Mouse (Mus musculus): Measurements from ENCODE around the gene Sox11. TPM values are rescaled to one million over a fixed set of nuclear protein-coding genes. Genes with fewer than 3 reads are reported as not detected.

Sox11 gene
- total and polyA plus RNA-seq, 3 experiments, result 0.05 to 0.30 TPM; not detected in 1

DNA sequence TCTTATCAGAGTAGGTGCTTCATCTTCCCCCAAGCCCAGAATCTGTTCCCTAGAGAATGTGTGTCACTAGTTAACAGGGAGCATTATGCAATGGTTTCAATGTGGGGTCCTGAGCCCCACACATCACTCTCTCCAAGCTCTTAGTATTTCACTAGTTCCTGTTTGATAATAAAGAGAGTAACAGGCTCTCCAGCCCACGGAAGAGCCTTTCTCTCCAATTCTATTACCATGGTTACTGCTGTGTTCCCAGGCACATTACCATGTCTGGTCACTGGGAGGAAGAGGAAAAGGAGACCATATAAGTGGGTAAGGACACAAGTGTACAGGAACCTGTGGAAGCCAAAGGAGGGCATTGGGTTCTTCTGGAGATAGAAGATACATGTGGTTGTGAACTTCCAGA is 19.0 kb downstream of the Sox11 start:
- no peaks in the 10 kb centered on the region for H3K4me1 ChIP-seq (ENCODE audit: insufficient read depth, low read depth, low read length)
- H3K27me3 ChIP-seq (ENCODE audit: insufficient read depth, low read length), result no peaks in the 10 kb centered on the region
- TF ChIP-seq TAL1 (conservative IDR thresholded peaks at IDR 0.05; ENCODE audit: low read depth, low read length) (no peak), GATA2 (IDR thresholded peaks at IDR 0.05; ENCODE audit: borderline replicate concordance, low read depth, low read length) (no peak), CTCF (IDR thresholded peaks at IDR 0.05; ENCODE audit: low read depth, low read length) (no peak), POLR2AphosphoS5 (IDR thresholded peaks at IDR 0.05; ENCODE audit: insufficient replicate concordance, low read depth, low read length) (no peak), GATA1 (IDR thresholded peaks at IDR 0.05; ENCODE audit: borderline replicate concordance, low read length) (no peak)
- DNase-seq (ENCODE audit: low spot score) (no peak), ATAC-seq (ENCODE audit: extremely low read depth, insufficient number of reproducible peaks, low FRiP score, poor library complexity, severe bottlenecking) (no peak)
- no peaks in the 10 kb centered on the region for H3K36me3 ChIP-seq (replicated peaks)
- H3K9me3 ChIP-seq (replicated peaks), result peaks cover 47% of the 10 kb centered on the region
- H3K4me3 ChIP-seq (ENCODE audit: low read depth, low read length), result no peak overlapping the region

DNA sequence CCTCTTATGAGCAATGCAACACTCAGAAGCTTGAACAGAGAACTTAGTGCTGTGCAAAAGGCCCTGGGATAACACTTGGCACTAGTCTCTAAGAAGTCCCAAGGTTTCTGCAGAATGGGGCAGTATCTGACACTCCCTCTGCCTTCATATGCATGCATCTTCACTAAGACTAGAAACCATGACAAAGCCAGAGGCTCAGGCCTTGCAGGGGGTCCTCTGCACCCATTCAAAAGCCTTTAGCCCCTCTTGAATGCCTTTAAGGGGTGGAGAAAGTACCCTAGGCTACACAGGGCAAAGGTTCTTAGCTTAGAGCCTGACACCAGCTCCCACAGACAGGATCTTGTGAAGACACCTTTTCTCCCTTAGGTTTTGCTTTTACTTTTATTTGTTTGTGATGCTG is 21.7 kb downstream of the Sox11 start:
- Histone ChIP-seq H3K36me3 (replicated peaks) (no peaks in the 10 kb centered on the region), H3K9me3 (replicated peaks) (peaks cover 39% of the 10 kb centered on the region), H3K4me1 (ENCODE audit: insufficient read depth, low read depth, low read length) (no peaks in the 10 kb centered on the region), H3K27me3 (ENCODE audit: insufficient read depth, low read length) (no peaks in the 10 kb centered on the region), H3K4me3 (ENCODE audit: low read depth, low read length) (no peak overlapping the region)
- DNase-seq (ENCODE audit: low spot score) (no peak), ATAC-seq (ENCODE audit: extremely low read depth, insufficient number of reproducible peaks, low FRiP score, poor library complexity, severe bottlenecking) (no peak)
- TF ChIP-seq POLR2AphosphoS5 (IDR thresholded peaks at IDR 0.05; ENCODE audit: insufficient replicate concordance, low read depth, low read length) (no peak), GATA1 (IDR thresholded peaks at IDR 0.05; ENCODE audit: borderline replicate concordance, low read length) (no peak)

DNA sequence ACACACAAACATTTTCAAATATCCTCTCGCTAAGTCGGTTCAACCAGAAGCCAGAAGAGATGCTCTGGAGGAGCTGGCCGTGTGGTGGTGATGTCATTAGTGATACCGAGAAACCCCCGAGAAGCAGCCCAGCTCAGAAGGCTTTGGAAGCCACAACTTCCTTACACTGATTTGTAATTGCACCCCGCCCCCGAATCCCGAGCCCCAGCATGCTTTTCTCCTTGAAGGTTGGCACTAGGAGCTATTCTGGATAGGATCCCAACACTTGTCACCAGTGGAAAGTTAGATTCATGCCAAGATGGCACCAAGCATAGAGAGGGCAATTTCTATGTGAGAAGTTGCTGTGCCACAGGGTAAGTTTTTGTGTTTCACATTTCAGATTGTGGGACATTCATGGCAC is 29.4 kb downstream of the Sox11 start:
- DNase-seq (ENCODE audit: low spot score), result no peak
- ATAC-seq (ENCODE audit: extremely low read depth, insufficient number of reproducible peaks, low FRiP score, poor library complexity, severe bottlenecking), result no peak
- no peaks in the 10 kb centered on the region for H3K36me3 ChIP-seq (replicated peaks)
- H3K27me3 ChIP-seq (ENCODE audit: insufficient read depth, low read length), result no peaks in the 10 kb centered on the region
- no peak overlapping the region for H3K4me3 ChIP-seq (ENCODE audit: low read depth, low read length)
- H3K9me3 ChIP-seq (replicated peaks), result peaks cover 40% of the 10 kb centered on the region
- TF ChIP-seq POLR2AphosphoS5 (IDR thresholded peaks at IDR 0.05; ENCODE audit: insufficient replicate concordance, low read depth, low read length) (no peak), CTCF (IDR thresholded peaks at IDR 0.05; ENCODE audit: low read depth, low read length) (no peak), TAL1 (conservative IDR thresholded peaks at IDR 0.05; ENCODE audit: low read depth, low read length) (no peak), GATA1 (IDR thresholded peaks at IDR 0.05; ENCODE audit: borderline replicate concordance, low read length) (no peak), GATA2 (IDR thresholded peaks at IDR 0.05; ENCODE audit: borderline replicate concordance, low read depth, low read length) (no peak)
- H3K4me1 ChIP-seq (ENCODE audit: insufficient read depth, low read depth, low read length), result no peaks in the 10 kb centered on the region

GRCm38 (mm10) chr12:27311854-27312466 is 30.4 kb downstream of the Sox11 start:
- ATAC-seq (ENCODE audit: extremely low read depth, insufficient number of reproducible peaks, low FRiP score, poor library complexity, severe bottlenecking) (no peak), DNase-seq (ENCODE audit: low spot score) (no peak)
- H3K4me1 ChIP-seq (ENCODE audit: insufficient read depth, low read depth, low read length), result no peaks in the 10 kb centered on the region
- TF ChIP-seq POLR2AphosphoS5 (IDR thresholded peaks at IDR 0.05; ENCODE audit: insufficient replicate concordance, low read depth, low read length), result no peak
- TF ChIP-seq GATA1 (IDR thresholded peaks at IDR 0.05; ENCODE audit: borderline replicate concordance, low read length), result no peak
- no peak for TF ChIP-seq GATA2 (IDR thresholded peaks at IDR 0.05; ENCODE audit: borderline replicate concordance, low read depth, low read length)
- no peak for TF ChIP-seq TAL1 (conservative IDR thresholded peaks at IDR 0.05; ENCODE audit: low read depth, low read length)
- no peak for TF ChIP-seq CTCF (IDR thresholded peaks at IDR 0.05; ENCODE audit: low read depth, low read length)
- H3K4me3 ChIP-seq (ENCODE audit: low read depth, low read length), result no peak overlapping the region
- no peaks in the 10 kb centered on the region for H3K36me3 ChIP-seq (replicated peaks)
- no peaks in the 10 kb centered on the region for H3K27me3 ChIP-seq (ENCODE audit: insufficient read depth, low read length)
- peaks cover 38% of the 10 kb centered on the region for H3K9me3 ChIP-seq (replicated peaks)

- TF ChIP-seq GATA2 (IDR thresholded peaks at IDR 0.05; ENCODE audit: borderline replicate concordance, low read depth, low read length), result no peak
- TF ChIP-seq TAL1 (conservative IDR thresholded peaks at IDR 0.05; ENCODE audit: low read depth, low read length), result no peak
- no peak for TF ChIP-seq POLR2AphosphoS5 (IDR thresholded peaks at IDR 0.05; ENCODE audit: insufficient replicate concordance, low read depth, low read length)
- no peak for TF ChIP-seq CTCF (IDR thresholded peaks at IDR 0.05; ENCODE audit: low read depth, low read length)
- TF ChIP-seq GATA1 (IDR thresholded peaks at IDR 0.05; ENCODE audit: borderline replicate concordance, low read length), result no peak
- ATAC-seq (ENCODE audit: extremely low read depth, insufficient number of reproducible peaks, low FRiP score, poor library complexity, severe bottlenecking) (no peak), DNase-seq (ENCODE audit: low spot score) (no peak)
- Histone ChIP-seq H3K36me3 (replicated peaks) (no peaks in the 10 kb centered on the region), H3K27me3 (ENCODE audit: insufficient read depth, low read length) (no peaks in the 10 kb centered on the region), H3K4me1 (ENCODE audit: insufficient read depth, low read depth, low read length) (no peaks in the 10 kb centered on the region), H3K4me3 (ENCODE audit: low read depth, low read length) (no peak overlapping the region), H3K9me3 (replicated peaks) (peaks cover 43% of the 10 kb centered on the region)
Measured at GRCm38 (mm10) chr12:27311316-27311832, 31.0 kb downstream of the Sox11 start.

DNA sequence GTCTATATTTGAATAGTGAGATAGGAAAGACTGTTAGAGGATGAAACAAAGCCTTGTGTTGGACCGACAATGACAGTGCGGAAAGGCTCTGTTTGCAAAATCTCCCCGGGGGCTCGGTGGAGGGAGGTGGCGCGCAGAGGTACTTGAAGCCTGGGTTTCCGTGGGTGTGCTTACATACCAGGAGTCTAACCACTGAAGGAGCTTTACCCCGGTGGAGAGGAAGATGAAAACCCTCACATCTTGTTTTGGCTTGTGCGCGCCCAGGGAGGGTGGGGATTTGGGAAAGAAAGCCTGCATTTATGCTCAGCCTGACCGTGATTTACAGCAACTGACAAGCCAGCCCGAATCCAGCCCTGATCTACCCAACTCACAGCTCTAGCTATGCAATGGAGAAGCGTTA is 31.7 kb downstream of the Sox11 start:
- no peaks in the 10 kb centered on the region for H3K27me3 ChIP-seq (ENCODE audit: insufficient read depth, low read length)
- DNase-seq (ENCODE audit: low spot score) (no peak), ATAC-seq (ENCODE audit: extremely low read depth, insufficient number of reproducible peaks, low FRiP score, poor library complexity, severe bottlenecking) (no peak)
- H3K4me3 ChIP-seq (ENCODE audit: low read depth, low read length), result no peak overlapping the region
- TF ChIP-seq POLR2AphosphoS5 (IDR thresholded peaks at IDR 0.05; ENCODE audit: insufficient replicate concordance, low read depth, low read length) (no peak), CTCF (IDR thresholded peaks at IDR 0.05; ENCODE audit: low read depth, low read length) (no peak)
- H3K4me1 ChIP-seq (ENCODE audit: insufficient read depth, low read depth, low read length), result no peaks in the 10 kb centered on the region
- H3K36me3 ChIP-seq (replicated peaks), result no peaks in the 10 kb centered on the region
- peaks cover 43% of the 10 kb centered on the region for H3K9me3 ChIP-seq (replicated peaks)

Measured in G1E (cell line).